Mouse (Mus musculus) kidney, postnatal 36 days (tissue): ENCODE results near the gene Psmd2.
A peak's percentile ranks its signal among the peaks of the same experiment; 100 is the strongest.

Experiments used
- DNase-seq, 2 experiments: peaks; one replicate each; pipeline ENCODE4 v3.0.0; 2021 to 2022; ENCODE audit warnings: mixed read lengths in 2 of 2

Gene Psmd2

DNA sequence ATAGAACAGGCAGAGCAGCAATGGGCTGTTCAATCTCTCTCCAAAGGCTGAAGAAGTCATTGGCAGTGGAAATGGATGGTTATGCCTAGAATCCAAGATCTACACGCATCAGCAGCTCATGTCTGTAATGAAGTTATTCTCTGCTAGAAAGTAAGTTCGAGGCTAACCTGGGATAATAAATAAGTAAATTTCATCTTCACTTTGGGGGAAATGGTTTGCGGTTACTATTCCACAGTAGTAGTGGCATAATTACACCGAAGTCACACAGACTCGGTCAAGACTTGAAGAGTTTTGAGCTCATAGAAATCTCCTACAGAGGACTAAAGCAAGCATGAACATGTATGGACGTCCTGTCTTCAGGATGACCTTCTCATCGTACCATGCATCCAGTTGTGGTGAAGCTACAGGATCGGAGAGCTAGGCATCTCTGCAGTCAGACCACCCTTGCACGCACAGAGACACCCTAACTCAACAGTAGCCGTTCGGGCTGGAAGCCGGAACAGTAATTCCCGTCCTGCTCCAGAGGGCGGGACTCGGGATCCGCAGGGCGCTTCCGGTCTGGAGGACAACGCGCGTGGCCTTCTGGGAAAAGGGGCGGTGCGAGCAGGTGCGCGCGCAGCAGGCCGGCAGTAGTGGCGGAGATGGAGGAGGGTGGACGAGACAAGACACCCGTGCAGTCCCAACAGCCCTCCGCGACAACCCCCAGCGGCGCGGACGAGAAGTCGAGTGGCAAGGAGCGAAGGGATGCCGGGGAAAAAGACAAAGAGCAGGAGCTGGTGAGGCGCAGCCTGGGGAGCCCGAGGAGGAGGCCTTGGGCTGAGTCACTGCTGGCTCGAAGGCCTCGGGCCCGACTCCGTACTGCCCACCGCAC is at the start of gene Psmd2:
TSS of gene Psmd2 (plus strand) at position 577 of the 871 bp plus-strand sequence.
- DNase-seq: peak; percentile 97 to 99

DNA sequence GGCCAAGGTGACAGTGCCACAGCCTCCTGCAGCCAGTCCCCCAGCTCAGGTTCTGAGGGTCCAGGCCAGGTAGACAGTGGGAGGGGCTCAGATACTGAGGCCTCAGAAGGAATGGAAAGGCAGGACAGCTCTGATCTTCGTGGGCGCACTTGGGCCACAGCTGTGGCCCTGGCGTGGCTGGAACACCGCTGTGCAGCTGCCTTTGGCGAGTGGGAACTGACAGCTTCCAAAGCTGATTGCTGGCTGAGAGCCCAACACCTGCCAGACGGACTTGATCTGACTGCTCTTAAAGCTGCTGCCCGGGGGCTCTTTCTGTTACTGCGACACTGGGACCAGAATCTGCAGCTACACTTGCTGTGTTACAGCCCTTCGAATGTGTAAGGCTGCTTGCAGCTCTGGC is 46.7 kb upstream of the Psmd2 start:
- no peak for DNase-seq

DNA sequence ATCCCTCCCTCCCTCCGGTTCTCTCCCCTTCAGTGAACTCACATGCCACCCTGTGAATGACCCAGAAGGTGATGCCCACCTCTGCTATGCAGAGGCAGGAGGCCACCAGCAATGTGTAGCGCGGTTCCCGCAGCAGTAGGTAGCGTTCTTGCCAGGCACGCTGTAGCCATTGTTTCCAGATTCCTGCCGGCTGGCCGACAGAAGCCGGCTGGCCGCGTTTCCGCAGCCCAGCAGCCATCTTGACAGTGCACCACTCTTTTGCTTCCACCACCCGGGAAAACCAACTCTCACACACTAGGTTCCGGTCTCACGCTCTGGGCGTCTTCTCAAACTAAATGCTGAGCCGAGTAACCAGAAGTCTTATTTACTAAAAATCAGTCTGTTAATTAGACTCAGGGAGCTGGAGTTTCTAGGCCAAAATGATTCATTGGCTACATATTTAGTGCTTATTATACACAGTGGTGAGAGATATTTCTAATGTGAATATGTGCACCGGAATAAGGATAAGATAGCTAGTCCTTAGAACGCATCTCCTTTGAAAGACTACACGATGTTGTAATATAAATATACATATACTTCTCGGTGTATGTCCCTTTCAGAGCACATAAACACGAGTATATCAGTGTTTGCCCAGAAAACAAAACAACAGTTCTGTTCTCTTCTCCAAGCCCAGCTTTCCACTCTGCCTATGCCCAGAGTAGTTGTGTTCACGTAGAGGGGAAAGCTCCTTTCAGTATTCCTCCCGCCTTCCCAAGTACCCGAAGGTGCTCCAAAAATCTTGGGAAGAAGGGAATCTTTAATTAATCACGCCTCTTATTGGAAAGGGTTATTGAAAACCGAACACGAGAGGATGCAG is 40.7 kb upstream of the Psmd2 start:
- peak; percentile 75 to 80 for DNase-seq

DNA sequence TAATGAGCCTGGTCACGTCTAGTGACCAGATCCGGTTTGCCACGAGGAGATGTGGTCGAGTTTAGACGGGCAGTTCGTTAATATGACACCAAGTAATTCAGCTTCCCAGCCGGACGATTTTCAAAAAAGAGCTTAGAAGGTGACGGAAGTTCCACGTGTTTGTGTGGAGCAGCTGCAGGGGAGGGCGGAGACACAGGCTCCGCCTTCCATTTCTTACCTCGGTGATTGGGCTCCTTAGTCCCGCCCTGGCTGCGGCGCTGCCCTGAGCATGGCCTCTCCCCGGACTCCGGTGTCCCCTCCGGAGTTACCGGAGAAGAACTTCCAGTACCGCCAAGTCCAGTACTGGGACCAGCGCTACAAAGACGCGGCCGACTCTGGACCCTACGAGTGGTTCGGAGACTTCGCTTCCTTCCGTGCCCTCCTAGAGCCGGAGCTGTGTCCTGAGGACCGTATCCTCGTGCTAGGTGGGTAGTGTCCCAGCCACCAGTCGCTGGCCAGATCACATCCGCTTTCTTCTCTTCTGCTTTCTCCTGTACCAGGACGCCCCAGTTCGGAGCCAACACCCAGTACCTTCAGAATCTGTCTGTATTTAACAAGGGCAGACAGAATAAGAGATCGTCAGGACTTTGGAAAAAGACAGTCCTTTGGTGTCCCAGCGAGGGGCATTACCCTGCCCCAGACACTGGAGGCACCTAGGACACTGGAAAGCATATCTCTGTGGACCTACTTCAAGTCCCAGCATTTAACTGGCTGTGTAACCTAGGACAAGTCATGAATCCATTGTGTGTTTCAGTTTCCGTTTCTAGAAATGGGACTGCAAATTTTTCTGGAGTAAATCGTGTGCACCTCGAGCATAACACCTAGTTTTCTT is 39.9 kb upstream of the Psmd2 start, which contains the start of the genes Eef1akmt4, Gm49333 and Alg3:
TSS of gene Eef1akmt4 (plus strand) at position 237 of the 871 bp plus-strand sequence.
TSS of gene Gm49333 (plus strand) at position 254 of the 871 bp plus-strand sequence.
TSS of gene Alg3 (minus strand) at position 379 of the 871 bp plus-strand sequence.
- peak; percentile 92 to 94 for DNase-seq

DNA sequence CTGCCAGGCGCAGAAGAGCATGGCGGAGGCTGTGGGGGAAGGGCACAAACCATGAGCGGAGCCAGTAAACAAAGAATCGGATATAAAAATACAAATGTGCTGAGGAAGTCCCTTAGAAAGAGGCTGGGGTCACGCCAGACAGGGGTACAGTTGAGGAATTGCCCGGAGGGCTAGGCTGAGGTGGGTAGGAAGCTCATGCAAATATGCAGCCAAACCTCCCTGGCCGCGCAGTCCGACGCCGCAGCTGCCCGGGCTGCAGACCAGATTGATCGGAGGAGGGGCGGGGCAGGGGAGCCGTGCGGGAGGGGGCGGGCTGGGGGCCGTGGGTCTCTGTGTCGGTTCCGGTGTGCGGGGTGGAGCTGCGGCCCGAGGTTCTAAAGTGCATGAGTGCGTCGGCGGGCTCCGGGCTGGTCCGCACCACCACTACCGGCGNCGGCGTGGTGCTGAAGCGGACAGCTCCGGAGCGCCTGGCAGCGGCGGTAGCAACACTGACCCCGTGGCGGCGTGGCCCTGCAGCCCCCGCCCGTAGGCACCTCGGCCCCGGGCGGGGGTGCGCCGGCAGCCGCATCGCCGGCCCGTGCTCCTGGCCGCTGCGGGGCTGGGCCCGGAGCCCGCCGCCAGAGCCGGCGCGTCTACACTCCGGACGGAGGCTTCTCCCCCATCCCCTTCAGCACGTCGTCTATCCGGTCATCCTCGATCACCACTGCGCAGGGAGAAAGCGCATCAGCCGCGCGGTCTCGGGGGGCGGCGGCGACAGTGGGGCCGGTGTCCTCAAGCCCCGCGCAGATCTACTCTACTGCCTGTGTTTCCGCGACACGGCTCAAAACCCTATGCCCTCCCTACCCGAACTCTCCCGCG is 31.7 kb upstream of the Psmd2 start:
- peak in 1 of 2 experiments; percentile 70 for DNase-seq

DNA sequence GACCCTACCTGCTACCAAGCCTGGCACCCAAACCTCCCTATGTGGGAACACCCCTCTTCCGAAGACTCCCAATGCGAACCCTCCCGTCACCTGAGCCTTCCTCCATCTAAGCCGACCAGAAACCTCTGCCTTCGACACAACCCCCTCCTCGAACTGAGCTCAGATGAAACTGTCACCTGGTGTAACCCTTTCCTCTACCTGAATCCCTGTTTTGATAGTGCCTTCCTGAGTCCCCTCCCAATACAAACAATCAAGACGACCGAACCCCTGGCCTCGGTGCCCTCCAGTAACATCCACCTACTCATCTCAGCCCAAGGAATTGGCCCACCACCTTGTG is 31.1 kb upstream of the Psmd2 start:
- peak in 1 of 2 experiments; percentile 2 for DNase-seq

DNA sequence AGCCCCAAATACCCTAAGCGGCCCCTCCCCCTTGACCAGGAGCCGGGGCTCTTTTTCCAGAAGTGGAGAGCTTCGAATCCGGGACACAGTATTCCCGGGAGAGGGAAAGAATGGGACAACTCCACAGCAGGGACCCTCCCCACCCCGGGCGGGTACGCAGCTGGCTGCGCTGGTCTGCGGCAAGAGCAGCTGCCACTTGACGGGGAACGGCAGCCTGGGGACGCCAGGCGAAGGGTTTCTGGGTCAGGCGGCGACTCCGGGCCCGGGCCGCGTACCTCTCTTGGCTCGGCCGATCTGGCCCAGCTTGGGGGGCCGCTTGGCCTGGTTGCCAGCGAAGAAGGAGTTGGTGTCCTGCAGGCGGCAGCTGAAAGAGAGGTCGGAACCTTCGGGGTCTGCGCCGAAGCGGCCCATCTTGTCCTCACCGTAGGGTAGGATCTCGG is 30.7 kb upstream of the Psmd2 start:
- DNase-seq: no peak

DNA sequence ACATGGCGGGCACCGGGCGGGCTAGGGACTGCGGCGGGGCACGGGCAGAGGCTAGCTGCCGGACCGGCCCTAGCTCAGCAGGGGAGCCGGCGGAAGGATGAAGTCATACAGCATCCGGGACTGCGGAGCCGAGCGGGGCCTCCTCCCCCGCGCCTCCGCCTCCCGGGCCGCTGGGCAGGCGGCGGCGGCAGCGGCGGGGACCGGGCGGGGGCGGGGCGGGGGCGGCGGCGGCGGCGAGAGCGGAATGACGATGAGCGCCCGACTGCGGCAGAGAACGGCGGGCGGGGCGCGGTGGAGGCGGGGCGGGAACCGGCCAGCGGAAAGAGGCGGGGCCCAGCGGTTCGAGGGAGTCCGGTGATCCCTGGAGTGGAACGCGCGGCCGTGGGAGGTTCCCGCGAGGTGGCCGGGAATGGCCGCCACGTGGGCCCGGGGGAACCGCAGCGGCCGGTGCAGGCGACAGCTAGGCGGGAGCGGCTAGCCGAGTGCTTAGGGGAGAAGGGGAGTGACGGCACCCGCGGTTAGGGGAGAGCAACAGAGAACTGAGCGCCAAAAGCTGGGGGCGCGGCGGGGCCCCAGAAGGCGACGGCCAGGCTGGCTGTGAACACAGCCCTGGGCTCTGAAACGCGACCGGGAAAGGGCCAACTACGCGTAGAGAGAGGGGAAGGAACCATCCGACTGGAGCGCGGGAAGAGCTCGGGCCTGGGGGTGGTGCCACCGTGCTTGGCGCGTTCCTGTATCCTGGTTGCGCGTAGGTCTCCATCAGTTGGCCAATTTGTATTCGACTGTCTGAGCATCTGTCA is 30.1 kb upstream of the Psmd2 start, which contains the start of gene Camk2n2:
TSS of gene Camk2n2 (minus strand) at position 97 of the 800 bp plus-strand sequence.
- DNase-seq: peak; percentile 80 to 90

DNA sequence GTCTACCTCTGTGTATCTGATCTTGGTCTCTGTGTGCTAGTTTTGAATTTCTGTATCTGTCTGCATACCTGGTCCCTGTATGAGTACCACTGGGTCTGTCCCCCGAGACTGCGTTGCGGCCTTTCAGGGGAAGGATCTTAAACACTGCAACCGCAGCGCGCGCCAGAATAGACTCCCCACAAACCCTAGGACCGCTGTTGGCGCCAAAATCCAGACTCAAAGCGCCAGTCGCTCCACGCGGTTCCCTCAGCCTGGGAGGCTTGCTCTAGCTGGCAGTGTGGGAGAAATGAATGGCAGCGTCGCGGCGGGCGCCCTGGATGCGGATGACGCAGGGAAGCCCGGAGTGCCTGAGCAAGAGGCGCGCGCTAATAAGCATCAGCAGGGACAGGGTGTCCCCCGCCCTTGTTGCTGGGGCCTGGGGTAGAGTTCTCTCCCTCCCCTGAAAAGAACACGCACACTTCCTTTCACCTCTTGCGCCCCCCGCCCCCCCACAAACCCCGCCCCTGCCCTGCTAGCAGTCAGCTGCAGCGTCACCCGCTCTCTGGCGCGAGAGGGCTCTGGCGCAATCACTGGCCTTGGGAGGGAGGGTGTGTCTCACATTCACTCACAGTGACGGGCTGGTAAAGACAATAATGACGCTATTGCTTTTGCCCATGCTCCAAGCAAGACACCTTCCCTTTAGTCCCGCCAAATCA is 29.3 kb upstream of the Psmd2 start:
- peak; percentile 50 to 53 for DNase-seq

DNA sequence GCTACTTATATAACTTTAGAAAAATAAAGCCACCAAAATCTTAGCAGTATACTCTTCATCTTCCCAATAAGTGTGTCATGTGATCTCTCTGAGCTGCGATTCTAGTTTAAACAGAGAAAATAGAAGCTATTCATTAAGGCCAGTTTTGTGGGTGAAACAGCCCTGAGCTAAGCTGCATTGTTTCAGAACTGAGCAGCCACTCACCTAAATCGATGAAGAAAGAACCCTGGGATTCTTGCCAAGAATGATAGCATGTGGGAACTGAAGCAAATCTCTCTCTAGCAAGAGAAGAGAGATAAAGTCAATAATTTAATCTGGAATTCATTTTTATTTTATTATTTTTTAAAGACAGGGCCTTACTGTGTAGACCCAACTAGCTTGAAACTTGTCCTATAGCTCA is 28.2 kb upstream of the Psmd2 start:
- no peak for DNase-seq

DNA sequence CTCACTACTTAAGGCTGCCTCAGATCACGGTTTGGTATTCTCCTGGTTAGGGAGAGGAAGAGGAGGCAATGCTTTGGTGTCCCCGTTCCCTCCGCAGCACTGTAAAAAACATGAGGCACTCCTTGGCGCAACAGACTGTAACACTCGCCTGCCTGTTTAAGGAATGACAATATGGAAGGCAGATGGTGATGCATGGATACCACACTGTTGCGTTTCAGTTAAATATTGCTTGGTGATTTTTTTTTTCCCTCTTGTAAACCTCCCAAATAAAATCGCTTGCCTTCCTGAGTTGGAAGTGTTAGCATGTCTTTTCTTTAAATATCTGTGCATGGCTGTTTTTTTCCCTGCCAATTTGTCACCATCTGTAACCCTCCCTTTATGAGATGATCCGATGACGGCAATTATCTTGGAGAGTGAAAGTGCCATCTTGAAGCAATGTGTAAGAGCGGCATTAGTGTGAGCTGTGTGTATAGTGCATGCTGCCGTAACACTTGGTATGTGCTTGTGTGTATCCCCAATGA is 22.5 kb upstream of the Psmd2 start:
- no peak for DNase-seq

DNA sequence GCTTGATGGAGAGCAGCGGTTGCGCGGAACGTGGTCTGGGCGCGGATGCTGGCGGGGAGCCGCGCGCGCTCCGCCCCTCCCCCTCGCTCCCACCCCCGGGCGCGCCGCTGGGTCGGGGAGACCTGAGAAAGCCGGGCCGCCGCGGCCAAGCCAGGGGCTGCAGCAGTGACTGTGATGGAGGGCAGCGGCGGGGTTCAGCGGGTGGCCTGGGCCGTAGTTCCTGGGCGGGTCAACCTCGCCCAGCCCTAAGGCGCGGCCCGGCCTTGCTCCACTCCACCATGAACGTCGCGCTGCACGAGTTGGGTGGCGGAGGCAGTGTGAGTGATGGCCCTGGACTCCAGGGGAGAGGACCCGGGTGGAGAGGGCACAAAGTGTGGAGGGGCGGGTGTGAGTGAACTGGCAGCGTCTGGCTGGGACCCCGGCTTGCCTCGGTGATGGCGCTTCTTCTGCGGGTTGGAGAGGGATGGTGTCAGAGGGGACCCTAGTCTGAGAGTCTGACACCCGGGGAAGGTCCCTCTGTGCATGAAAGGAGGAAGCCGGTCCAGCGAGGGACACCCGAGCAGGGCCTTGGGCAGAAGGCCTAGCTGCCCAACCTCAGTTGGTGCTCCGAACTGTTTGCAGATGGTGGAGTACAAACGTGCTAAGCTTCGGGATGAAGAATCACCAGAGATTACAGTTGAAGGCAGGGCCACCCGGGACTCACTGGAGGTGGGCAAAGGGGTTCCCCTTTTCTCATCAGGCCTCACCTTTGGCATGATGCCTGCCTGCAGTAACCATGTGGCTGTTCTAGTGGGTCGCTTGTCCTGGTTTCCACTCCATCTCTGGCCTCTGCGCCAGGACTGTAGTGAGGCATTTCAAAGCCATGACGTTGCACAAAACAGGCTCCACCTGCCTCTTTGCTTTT is 21.5 kb upstream of the Psmd2 start, which contains the start of gene Ece2:
TSS of gene Ece2 (plus strand) at position 98 of the 904 bp plus-strand sequence.
- DNase-seq: peak in 1 of 2 experiments; percentile 14

DNA sequence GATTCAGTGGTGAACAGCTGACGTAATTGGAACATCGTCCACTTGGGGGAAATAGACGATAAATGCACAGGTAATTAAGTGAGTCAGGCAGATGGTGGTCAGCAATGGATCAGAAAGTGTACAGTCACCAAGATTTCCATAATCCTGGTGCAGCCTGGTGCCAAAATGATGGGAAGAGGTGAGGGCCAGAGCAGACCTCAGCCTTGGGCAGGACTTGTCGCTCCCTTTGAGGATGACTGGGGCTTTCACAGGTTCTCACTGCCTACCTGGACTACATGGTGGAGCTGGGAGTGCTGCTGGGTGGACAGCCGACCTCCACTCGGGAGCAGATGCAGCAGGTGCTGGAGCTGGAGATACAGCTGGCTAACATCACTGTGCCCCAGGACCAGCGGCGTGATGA is 14.0 kb upstream of the Psmd2 start:
- DNase-seq: no peak

DNA sequence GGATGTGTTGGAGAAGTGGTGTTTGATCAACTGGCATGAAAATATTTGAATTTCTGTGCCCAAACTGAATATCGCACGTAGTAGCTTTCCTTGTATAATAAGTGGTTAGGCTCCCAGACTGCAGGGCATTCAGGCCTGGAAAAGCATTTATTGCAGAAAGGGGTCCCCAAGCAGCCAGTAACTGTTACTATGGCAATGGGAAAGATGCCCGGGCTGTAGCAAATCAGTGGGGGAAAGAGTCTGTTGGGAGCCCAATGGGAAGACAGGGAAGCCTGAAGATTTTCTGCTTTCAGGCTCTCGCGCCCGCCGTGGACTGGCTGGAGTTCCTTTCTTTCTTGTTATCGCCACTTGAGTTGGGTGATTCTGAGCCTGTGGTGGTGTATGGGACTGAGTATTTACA is 13.1 kb upstream of the Psmd2 start:
- DNase-seq: no peak

DNA sequence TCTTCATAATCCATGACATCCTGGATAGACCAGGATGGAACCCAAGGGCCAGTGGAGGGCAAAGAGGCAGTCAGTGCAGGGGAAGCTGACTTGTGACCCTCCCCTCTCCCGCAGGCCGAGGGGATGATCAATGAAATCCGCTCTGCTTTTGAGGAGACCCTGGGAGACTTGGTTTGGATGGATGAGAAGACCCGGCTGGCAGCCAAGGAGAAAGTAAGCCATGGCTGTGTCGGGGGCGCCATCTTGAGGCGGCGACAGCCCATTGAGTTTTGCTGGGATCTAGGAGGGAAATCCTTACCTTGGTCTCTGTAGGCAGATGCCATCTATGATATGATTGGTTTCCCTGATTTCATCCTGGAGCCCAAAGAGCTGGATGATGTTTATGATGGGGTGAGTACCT is 9.3 kb upstream of the Psmd2 start:
- DNase-seq: peak; percentile 64 to 89

DNA sequence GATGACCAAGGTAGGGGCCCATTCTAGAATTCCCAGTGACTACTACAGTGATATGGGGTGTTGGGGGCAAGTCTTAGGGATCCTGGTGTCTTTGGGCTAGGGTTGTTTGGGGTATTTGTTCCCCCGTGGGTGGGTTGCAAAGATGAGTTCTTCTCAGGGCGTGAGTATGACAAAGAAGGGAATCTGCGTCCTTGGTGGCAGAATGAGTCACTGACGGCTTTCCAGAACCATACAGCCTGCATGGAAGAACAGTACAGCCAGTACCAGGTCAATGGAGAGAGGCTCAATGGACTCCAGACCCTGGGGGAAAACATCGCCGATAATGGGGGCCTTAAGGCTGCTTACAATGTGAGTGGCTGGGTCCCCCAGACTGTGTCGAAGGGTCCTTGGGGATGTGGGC is 7.5 kb upstream of the Psmd2 start:
- DNase-seq: no peak

DNA sequence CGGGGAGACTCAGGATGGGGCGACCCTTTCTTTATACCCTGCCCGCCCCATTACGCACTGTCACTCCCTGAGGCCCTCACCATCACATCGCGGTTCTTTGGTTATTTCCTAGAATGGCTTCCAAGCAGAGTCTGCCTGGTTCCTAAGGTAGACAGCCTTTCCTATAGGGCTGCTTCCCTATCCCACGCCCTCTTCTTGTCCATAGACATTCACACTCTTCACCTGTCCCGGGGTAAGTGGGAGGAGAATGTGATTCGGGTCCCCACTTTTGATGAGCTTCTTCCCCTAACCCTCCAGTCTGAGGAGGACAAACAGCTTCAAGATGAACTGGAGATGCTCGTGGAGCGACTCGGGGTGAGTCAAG is 477 bp downstream of the Psmd2 start:
- no peak for DNase-seq

DNA sequence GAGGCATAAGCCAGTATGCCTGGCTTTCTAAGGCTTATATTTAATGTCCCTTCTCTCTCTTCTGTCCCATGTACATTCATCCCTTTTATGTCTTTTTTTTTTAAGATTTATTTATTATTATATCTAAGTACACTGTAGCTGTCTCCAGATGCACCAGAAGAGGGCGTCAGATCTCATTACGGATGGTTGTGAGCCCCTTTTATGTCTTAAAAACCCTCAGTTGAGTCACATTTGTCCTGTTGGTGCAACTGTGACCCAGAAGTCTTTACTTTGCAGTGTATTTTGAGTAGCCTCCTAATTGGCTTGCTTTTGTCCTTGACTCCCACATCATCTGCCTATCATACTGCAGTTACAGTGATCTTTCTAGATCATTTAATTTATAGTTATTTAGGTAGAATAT is 1.9 kb downstream of the Psmd2 start:
- no peak for DNase-seq
